Mouse (Mus musculus) heart, adult 11 months (tissue): ENCODE results near the gene Hsdl1.

Experiments
- DNase-seq: peaks from one replicate; pipeline ENCODE4 v3.0.0; 2022

The Hsdl1 gene

DNA sequence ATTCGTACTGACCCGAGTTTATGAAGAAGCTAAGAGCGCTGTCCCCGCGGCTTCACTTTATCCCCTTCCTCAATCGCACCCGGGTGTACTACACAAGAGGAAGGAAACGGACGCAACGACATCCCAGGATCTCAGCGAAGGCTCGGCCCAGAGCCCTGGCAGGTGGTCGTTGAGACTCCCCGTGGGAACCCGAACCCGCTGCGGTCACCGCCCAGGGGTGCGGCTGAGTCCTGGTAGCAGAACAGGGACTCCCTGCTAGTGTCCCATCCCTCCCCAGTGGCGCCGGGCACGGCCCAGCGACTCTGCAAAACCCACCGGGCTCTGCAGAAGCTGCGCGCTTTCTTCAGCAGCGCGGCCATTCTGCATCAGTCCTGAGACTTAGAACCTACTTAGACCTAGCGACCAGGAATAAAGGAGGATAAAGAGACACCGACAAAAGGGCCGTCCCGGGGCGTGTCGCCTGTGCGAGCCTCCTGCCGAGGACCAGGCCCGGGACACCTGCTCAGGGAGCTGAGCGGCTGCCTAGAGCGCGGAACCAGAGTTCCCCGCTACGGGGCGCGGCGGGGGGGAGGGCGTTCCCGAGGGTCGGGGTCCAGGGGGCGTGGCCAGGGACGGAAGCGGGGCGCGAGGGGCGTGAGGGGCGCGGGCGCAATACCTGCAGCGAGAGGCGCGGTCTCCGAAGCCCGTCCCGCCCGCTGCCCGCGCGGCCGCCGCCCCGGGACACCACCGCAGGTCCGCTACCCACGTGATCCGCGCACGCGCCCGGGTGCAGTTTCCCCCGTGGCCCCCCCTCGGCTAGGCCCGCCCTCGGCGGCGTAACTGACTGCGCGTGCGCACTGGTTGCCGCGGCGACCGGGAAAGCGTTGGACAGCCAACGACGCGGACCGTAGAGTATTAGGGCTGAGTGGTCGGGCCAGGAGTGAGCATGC, at the start of gene Hsdl1, which contains the start of gene Dnaaf1:
TSS of gene Hsdl1 (minus strand) at position 747 of the 929 bp plus-strand sequence.
TSS of gene Dnaaf1 (plus strand) at position 799 of the 929 bp plus-strand sequence.
- peak; percentile 99 for DNase-seq

- DNase-seq, result no peak
Measured at GRCm38 (mm10) chr8:119623744-119624143, 48.8 kb upstream of the Hsdl1 start.

DNA sequence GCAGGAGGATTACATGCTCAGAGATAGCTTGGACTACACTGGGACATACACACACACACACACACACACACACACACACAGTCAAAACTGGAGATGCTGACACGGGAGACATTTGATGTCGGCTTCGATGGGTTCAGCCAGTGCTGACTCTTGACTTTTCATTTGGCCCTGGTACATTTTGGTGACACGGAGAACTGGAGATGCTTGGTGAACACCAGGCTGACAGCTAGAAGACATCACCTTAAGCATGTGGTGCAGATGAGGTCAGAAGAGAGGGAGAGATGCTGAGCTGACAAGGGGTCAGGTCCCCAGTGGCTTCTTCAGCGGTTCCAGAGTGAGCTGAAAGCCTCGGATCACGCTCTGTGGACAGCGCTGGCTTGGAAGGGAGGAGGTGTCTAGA, 48.1 kb upstream of the Hsdl1 start:
- peak; percentile 81 for DNase-seq

- no peak for DNase-seq
Measured at GRCm38 (mm10) chr8:119622555-119622954, 47.6 kb upstream of the Hsdl1 start.

DNA sequence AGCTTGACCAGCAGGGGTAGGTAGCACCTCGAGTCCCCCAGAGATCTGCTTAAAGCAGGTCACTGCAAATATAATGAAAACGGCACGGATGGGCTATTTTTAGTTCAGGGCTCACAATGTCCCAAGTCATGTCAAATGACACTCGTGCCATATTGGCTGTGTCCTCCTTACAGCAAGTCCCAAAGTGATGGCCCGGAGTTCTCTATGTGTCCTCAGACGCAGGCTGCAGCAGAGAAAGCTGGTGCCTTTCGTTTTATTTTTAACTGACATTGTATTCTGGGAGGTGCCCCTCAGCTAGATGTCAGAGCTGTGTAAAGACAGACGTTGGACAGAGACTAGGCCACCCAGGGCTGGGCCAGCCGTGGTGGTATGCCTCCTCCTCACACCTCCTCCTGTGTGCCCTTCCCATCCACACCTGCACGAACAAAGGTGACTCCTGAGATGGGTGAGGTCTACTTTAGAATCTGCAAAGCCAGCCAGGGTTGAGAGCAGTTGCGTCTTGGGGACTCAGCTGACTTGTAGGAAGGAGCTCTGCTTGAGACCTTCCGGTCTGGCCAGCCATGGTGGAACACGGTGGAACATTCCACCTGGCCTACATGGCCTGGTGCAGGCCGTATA, 46.0 kb upstream of the Hsdl1 start:
- peak; percentile 93 for DNase-seq

DNA sequence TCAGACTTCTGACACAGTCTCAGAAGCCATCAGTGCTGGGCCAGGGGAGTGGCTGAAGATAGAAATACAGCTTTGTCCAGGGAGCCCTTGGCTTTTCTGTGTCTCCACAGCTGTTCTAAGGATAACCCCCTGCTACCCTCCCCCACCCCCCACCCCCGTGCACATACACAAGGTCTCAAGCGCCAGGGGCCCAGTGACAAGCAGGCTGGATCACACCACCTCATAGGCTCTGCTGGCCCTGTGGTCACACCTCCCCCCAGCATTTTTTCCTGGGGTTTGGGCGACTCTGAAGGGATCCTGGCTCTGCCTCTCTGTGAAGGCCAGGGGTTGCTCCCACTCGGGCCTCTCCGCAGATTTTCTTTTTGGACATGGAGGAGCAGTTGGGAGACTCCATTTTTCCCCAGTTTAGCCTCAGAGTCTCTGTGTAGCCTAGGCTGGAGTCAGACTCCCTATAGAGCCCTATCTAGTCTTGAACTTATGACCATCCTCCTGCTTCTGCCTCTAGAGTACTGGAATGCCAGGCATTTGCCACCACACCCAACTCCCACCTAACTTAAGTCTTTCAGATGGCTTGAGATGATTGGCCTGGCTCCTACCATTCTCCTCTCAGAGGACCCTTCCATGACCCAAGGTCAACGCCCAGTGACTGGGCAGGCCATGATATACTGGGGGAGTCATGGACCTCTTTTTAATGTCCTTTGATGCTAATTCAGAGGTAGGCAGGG, 45.3 kb upstream of the Hsdl1 start:
- no peak for DNase-seq

- DNase-seq, result no peak
Measured at GRCm38 (mm10) chr8:119618887-119619286, 43.9 kb upstream of the Hsdl1 start.

DNA sequence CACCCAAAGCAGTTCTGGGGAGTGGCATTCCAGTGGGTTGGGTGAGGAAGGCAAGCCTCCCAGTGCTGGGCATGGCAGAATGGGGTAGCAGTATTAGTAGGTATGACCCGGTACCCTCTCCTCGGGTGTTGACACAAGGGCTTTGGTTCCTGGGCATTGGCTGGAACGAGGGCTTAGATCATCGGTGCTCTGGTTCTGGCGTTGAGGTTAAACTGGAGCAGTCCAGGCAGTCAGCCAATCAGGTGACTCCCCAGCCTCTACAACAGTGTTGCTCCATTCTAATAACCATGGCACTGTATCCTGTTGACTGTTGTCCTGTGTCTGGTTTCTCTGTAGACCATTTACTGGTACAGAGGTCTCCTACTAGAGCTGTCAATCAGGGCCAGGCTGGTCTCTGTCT, 42.6 kb upstream of the Hsdl1 start:
- peak; percentile 97 for DNase-seq

- peak; percentile 90 for DNase-seq
Measured at GRCm38 (mm10) chr8:119616811-119617210, 41.8 kb upstream of the Hsdl1 start.

GRCm38 (mm10) chr8:119616358-119616757, 41.4 kb upstream of the Hsdl1 start:
- peak; percentile 75 for DNase-seq

GRCm38 (mm10) chr8:119615096-119615495, 40.1 kb upstream of the Hsdl1 start:
- DNase-seq, result peak; percentile 82

- DNase-seq, result peak; percentile 86
Measured at GRCm38 (mm10) chr8:119612471-119612870, 37.5 kb upstream of the Hsdl1 start, which contains the start of gene Adad2. TSS of gene Adad2 (plus strand) at chr8:119612747.

DNA sequence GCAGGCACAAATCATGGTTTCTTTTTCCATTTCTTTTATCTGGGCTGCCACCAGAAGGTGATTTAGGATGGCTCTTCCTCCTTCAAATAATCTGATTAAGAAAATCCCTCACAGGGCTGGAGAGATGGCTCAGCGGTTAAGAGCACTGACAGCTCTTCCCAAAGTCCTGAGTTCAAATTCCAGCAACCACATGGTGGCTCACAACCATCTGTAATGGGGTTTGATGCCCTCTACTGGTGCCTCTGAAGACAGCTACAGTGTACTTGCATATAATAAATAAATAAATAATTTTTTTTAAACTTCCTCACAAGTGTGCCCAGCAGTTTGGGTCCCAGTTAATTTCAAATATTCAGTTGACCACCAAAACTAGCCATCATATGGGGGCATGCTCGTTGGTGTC, 31.2 kb upstream of the Hsdl1 start:
- no peak for DNase-seq

DNA sequence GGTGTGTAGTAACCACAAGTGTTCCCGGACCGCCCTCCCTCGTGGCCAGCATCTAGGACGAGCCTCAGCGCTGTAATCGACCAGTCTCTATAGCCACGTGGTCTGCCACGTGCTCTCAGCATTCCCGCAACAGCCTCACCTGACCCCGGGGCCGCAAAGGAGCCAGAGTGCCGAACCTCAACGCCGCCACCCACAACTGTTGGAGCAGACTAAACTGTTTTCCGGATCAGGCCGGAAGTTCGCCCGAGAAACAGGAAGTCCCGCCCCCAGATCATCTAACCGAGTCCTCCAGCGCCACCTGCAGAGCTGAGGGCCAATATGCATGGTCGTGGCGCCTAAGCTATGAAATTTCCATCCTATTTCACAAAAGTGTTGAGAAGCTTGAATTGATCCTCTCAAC, 30.0 kb upstream of the Hsdl1 start, which contains the start of gene Taf1c:
TSS of gene Taf1c (minus strand) at position 227 of the 400 bp plus-strand sequence.
- peak; percentile 99 for DNase-seq

- peak; percentile 90 for DNase-seq
Measured at GRCm38 (mm10) chr8:119604398-119604803, 29.4 kb upstream of the Hsdl1 start.

GRCm38 (mm10) chr8:119603771-119604170, 28.8 kb upstream of the Hsdl1 start:
- DNase-seq, result peak; percentile 83

DNA sequence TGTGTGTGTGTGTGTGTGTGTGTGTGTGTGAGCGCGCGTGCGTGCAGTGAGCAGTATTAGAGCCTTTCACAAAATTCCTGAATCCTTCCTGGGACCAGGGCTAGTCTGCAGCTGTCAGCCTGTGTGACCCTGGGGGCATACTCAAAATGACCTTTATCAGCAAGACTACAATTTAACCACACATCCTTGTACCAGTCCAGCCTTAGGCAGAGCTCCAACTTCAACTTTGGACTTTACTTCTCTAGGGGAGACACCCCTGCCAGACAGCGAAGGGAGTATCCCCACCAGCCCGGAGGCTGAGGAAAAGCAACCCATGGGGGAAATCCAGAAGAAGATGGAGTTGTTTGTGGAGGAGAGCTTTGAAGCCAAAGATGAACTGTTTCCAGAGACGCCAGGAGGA, 16.5 kb upstream of the Hsdl1 start:
- no peak for DNase-seq

GRCm38 (mm10) chr8:119590348-119590747, 15.4 kb upstream of the Hsdl1 start:
- DNase-seq, result no peak

DNA sequence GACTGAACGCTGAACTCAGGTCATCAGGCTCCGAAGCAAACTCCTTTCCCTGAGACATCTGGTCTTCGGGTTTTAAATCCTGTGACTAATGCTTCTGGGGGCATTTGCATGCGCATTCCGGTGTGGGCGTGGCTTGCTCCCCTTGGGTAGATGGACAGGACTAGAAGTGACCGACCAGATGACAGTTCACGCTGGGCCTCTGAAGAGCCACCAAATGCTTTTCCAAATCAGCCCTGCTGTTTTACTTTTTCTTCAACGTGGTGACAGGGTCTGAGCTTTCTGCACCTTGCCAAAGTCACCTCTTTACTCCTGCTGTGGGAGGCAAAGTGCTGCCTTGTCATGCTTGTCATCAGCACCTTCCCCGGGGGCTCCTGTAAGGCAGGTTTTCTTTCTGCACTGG, 13.9 kb upstream of the Hsdl1 start:
- no peak for DNase-seq

DNA sequence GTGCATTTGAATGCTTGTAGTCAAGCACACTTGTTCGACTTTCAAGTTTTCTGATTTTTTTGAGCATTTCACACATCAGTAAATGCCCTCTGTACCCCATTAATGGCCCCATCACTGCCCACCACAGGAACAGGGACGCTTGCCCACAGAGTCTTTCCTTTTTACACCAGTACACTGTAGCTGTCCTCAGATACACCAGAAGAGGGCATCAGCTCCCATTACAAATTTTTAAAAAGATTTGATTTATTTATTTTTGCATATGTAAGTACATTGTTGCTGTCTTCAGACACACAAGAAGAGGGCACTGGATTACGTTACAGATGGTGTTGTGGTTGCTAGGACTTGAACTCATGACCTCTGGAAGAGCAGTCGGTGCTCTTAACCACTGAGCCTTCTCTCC, 13.3 kb upstream of the Hsdl1 start:
- DNase-seq, result no peak

DNA sequence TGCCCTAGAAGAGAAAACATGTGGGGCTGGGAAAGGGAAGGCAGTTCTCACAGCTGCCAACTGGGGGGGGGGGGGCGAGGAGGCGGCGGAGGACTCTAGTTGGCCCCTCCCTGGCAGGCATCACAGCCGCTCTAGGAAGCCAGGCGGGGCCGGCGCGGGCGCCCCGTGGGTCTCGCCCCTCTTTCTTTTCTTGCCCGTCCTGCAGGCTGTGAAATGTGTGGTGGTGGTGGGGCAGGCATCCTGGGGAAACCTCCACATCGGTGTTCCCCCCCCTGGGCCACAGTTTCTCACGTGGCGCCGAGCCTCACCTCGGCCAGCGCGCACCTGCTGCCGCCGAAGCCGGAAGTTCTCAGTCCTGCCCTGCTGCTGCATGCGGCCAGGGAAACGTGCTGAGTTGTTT, 10.9 kb upstream of the Hsdl1 start:
- peak; percentile 82 for DNase-seq

- no peak for DNase-seq
Measured at GRCm38 (mm10) chr8:119580441-119581161, 5.6 kb upstream of the Hsdl1 start.

- DNase-seq, result no peak
Measured at GRCm38 (mm10) chr8:119579096-119579495, 4.1 kb upstream of the Hsdl1 start.
